Mouse (Mus musculus): Measurements from ENCODE around the gene Spata13. TPM values are rescaled to one million over a fixed set of nuclear protein-coding genes. Genes with fewer than 3 reads are reported as not detected.

The Spata13 gene
- polyA plus RNA-seq, 1 experiment from 2014 or later: 19.9 TPM

DNA sequence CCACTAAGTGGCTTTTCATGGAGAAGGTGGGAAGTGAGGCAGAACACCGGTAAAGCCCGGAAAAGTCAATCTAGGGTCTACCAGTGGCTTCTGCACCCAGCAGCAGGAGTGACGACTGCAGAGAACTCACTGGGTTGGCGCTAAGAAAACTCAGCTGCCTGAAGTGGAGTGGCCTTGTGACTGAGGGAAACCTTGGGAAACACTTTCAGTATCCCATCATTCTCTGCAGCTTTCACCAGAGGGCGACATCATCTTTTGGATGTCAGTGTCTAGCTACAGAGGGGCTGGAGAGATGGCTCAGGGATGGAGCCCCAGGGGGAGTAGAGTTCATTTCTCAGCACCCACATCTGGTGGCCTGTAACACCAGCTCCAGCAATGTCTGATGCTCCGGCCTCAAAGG, 135.5 kb downstream of the Spata13 start:
- H3K9me3 ChIP-seq (ENCODE audit: control insufficient read depth, low read length): no peaks in the 10 kb centered on the region
- 49% methylated on average over 6 of the region's 6 CpGs for WGBS
- H3K4me2 ChIP-seq (ENCODE audit: low read depth, low read length): no peak overlapping the region
- H3K36me3 ChIP-seq (ENCODE audit: control insufficient read depth, insufficient read depth, low read length): no peaks in the 10 kb centered on the region
- H3K9ac ChIP-seq (ENCODE audit: low read depth, low read length): no peak overlapping the region
- H3K4me1 ChIP-seq (ENCODE audit: control insufficient read depth, insufficient read depth, low read length): no peaks in the 10 kb centered on the region
- H3K27ac ChIP-seq (ENCODE audit: low read length): no peak overlapping the region
- no peak for ATAC-seq
- H3K27me3 ChIP-seq (replicated peaks; ENCODE audit: control insufficient read depth, insufficient read depth, low read length): no peaks in the 10 kb centered on the region
- H3K4me3 ChIP-seq (ENCODE audit: low read length): no peak overlapping the region

DNA sequence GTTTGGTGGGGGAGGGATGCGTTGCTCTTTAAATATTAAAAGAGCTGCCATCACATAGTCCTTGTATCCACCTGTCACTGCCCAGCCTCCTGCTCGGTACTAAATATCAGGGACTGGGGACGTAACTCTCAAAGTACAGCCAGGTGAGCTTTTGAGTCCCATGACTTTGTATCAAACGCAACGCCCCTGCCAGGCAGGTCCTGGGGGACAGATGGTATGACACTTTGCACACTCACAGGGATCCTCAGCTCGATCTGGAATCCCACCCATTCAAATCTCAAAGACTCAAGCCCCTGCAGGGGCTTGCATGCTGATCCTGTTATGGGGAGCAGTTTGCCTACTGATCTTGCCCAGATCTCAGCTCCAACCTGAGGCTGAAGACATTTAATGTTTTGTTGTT, 136.8 kb downstream of the Spata13 start:
- Histone ChIP-seq H3K4me2 (ENCODE audit: low read depth, low read length) (no peak overlapping the region), H3K9me3 (ENCODE audit: control insufficient read depth, low read length) (no peaks in the 10 kb centered on the region), H3K36me3 (ENCODE audit: control insufficient read depth, insufficient read depth, low read length) (no peaks in the 10 kb centered on the region), H3K27me3 (replicated peaks; ENCODE audit: control insufficient read depth, insufficient read depth, low read length) (no peaks in the 10 kb centered on the region), H3K27ac (ENCODE audit: low read length) (no peak overlapping the region), H3K4me1 (ENCODE audit: control insufficient read depth, insufficient read depth, low read length) (no peaks in the 10 kb centered on the region), H3K9ac (ENCODE audit: low read depth, low read length) (no peak overlapping the region), H3K4me3 (ENCODE audit: low read length) (no peak overlapping the region)
- ATAC-seq: no peak
- WGBS: 71% methylated on average over 6 of the region's 6 CpGs

DNA sequence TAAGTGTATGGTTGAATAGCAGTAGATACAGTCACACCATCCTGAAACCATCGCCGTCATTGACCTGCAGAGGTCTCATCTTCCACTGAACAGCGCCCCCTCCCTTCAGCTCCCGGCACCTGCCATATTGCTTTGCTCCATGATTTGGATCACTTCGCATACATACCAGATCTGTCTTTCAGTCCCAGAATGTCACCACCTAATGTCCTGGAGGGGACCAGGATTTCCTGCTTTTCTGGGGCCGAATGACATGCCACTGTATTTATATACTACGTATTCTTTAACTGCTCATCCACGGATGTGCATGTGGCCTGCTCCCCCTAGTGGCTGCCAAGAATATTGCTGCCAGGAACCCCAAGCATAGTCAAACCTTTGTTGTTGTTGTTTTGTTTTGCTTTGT, 137.3 kb downstream of the Spata13 start:
- Histone ChIP-seq H3K36me3 (ENCODE audit: control insufficient read depth, insufficient read depth, low read length) (no peaks in the 10 kb centered on the region), H3K9me3 (ENCODE audit: control insufficient read depth, low read length) (no peaks in the 10 kb centered on the region), H3K27me3 (replicated peaks; ENCODE audit: control insufficient read depth, insufficient read depth, low read length) (no peaks in the 10 kb centered on the region), H3K9ac (ENCODE audit: low read depth, low read length) (no peak overlapping the region), H3K4me2 (ENCODE audit: low read depth, low read length) (peak overlapping the region; percentile 51), H3K4me3 (ENCODE audit: low read length) (peak overlapping the region; percentile 34), H3K27ac (ENCODE audit: low read length) (no peak overlapping the region), H3K4me1 (ENCODE audit: control insufficient read depth, insufficient read depth, low read length) (no peaks in the 10 kb centered on the region)
- WGBS: 5% methylated on average over 8 of the region's 8 CpGs
- ATAC-seq: peak; percentile 40; the same call in 1 of the 2 replicates

DNA sequence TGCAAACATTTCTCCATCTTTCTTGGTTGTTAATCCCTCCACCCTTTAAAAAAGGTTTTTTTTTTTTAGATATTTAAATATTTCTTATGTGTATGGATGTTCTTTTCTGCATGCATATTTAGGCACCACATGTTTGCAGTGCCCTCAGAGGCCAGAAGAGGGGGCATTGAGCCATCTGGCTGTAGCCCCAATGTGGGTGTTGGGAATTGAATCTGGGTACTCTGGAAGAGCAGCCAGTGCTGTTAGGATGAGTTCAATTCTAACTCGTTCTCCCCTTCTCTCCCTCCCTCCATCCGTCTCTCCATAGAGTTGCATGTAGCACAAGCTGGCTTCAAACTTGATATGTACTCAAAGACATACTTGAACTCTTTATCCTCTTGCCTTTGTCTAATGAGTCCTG, 139.7 kb downstream of the Spata13 start:
- Histone ChIP-seq H3K4me2 (ENCODE audit: low read depth, low read length) (no peak overlapping the region), H3K27ac (ENCODE audit: low read length) (no peak overlapping the region), H3K9me3 (ENCODE audit: control insufficient read depth, low read length) (no peaks in the 10 kb centered on the region), H3K36me3 (ENCODE audit: control insufficient read depth, insufficient read depth, low read length) (no peaks in the 10 kb centered on the region), H3K27me3 (replicated peaks; ENCODE audit: control insufficient read depth, insufficient read depth, low read length) (no peaks in the 10 kb centered on the region), H3K4me1 (ENCODE audit: control insufficient read depth, insufficient read depth, low read length) (no peaks in the 10 kb centered on the region), H3K9ac (ENCODE audit: low read depth, low read length) (no peak overlapping the region), H3K4me3 (ENCODE audit: low read length) (no peak overlapping the region)
- 82% methylated on average over 2 of the region's 2 CpGs for WGBS
- ATAC-seq: no peak

DNA sequence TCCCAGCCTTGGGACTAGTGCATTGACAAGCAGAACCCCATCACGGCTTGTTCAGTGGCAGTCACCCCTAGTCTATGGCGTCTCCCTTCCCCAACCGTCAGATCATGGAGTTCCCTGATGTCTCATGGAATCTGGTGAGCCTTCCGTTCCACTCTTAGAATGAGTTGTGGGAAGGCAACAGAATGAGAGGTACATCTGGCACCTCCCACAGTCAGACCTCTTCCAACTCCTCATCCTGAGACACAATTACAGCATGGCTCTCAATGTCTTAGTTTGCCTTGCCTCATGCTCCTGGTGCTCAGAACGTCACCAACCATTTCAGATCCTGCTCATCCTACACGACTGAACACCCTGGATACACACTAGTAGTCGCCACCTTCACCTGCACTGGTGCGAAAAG, 142.7 kb downstream of the Spata13 start:
- Histone ChIP-seq H3K4me3 (ENCODE audit: low read length) (no peak overlapping the region), H3K27ac (ENCODE audit: low read length) (no peak overlapping the region), H3K4me1 (ENCODE audit: control insufficient read depth, insufficient read depth, low read length) (no peaks in the 10 kb centered on the region), H3K9me3 (ENCODE audit: control insufficient read depth, low read length) (no peaks in the 10 kb centered on the region), H3K9ac (ENCODE audit: low read depth, low read length) (no peak overlapping the region), H3K36me3 (ENCODE audit: control insufficient read depth, insufficient read depth, low read length) (no peaks in the 10 kb centered on the region), H3K4me2 (ENCODE audit: low read depth, low read length) (no peak overlapping the region), H3K27me3 (replicated peaks; ENCODE audit: control insufficient read depth, insufficient read depth, low read length) (no peaks in the 10 kb centered on the region)
- 87% methylated on average over 8 of the region's 8 CpGs for WGBS
- no peak for ATAC-seq

DNA sequence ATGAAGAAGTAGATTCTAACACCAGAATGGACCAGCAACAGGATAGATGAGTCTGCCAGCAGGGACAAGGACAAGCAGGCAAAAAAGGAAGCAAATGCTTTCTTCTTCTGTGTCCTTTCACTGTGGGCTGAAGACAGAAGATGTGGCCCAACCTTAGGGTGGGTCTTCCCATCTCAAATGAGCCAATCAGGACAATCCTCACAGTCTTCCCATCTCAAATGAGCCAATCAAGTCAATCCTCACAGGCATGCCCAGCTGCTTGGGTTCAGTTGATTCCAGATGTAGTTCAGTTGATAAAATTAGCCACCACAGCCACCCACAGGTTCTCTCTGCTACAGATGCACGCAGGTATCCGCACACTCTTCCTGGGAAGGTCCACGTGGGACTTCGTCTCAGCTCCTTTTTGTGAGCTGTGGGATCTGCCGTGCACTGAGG, 143.7 kb downstream of the Spata13 start:
- no peak overlapping the region for H3K9ac ChIP-seq (ENCODE audit: low read depth, low read length)
- H3K4me1 ChIP-seq (ENCODE audit: control insufficient read depth, insufficient read depth, low read length): no peaks in the 10 kb centered on the region
- H3K9me3 ChIP-seq (ENCODE audit: control insufficient read depth, low read length): no peaks in the 10 kb centered on the region
- H3K4me2 ChIP-seq (ENCODE audit: low read depth, low read length): no peak overlapping the region
- ATAC-seq: no peak
- WGBS: 81% methylated on average over 5 of the region's 5 CpGs
- H3K36me3 ChIP-seq (ENCODE audit: control insufficient read depth, insufficient read depth, low read length): no peaks in the 10 kb centered on the region
- no peak overlapping the region for H3K27ac ChIP-seq (ENCODE audit: low read length)
- no peaks in the 10 kb centered on the region for H3K27me3 ChIP-seq (replicated peaks; ENCODE audit: control insufficient read depth, insufficient read depth, low read length)
- H3K4me3 ChIP-seq (ENCODE audit: low read length): no peak overlapping the region

DNA sequence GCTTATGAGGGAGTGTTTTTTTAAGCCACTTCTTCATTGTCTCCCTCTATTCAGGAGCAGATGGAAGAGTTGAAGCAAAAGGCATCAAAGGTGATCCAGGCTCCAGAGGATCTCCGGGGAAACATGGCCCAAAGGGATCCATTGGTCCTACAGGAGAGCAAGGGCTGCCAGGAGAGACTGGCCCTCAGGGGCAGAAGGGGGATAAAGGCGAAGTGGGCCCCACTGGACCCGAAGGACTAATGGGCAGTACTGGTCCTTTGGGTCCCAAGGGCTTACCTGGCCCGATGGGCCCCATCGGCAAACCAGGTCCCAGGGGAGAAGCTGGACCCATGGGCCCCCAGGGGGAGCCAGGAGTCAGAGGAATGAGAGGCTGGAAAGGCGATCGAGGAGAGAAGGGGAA, 145.4 kb downstream of the Spata13 start:
- ATAC-seq: no peak
- H3K9ac ChIP-seq (ENCODE audit: low read depth, low read length): no peak overlapping the region
- H3K4me3 ChIP-seq (ENCODE audit: low read length): no peak overlapping the region
- no peaks in the 10 kb centered on the region for H3K27me3 ChIP-seq (replicated peaks; ENCODE audit: control insufficient read depth, insufficient read depth, low read length)
- H3K27ac ChIP-seq (ENCODE audit: low read length): no peak overlapping the region
- 88% methylated on average over 7 of the region's 7 CpGs for WGBS
- H3K4me2 ChIP-seq (ENCODE audit: low read depth, low read length): no peak overlapping the region
- H3K9me3 ChIP-seq (ENCODE audit: control insufficient read depth, low read length): no peaks in the 10 kb centered on the region
- no peaks in the 10 kb centered on the region for H3K4me1 ChIP-seq (ENCODE audit: control insufficient read depth, insufficient read depth, low read length)
- no peaks in the 10 kb centered on the region for H3K36me3 ChIP-seq (ENCODE audit: control insufficient read depth, insufficient read depth, low read length)

DNA sequence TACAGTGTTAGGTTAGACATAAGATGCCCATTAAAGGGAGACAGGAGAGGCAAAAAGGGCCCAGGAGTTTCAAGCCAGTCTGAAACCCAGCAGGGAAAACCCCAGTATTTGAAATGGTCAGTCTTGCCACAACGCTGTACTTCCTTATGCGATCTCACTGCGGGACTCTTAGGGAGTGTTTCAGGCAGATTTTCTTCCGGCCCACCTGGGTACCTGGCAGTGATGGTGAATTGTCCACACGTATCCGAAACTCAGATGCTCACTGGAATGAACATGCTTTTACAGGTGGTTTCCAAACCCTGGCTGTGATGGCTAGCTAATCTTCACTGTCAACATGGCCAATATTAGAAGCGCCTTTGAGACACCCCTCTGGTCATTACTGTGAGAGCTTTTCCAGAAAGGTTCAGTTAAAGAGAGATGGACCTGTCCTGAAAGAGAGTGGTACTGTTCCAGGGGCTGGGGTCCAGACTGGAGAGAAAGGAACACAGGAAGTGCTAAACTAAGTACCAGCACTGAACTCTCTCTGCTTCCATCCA, 148.4 kb downstream of the Spata13 start:
- WGBS: 40% methylated on average over 7 of the region's 7 CpGs
- H3K27ac ChIP-seq (ENCODE audit: low read length): no peak overlapping the region

DNA sequence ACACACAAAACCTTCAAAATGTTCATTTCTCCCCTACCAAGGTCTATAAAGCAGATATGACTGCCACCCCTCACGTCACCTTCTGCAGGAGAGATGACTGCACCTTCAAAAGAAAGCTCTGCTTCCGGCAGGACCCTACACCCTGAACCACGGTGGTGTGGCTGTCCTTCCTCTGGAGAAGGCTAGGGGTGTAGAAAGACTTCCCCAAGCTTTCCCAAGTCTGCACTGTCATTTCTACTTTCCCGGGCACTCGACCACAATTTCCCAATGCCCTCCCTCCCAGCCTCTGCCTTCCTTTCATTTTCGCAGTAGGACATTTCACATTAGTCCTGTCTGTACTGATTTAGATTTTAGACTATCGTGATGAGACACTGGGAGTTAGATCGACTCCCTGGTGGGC, 149.4 kb downstream of the Spata13 start:
- no peak overlapping the region for H3K27ac ChIP-seq (ENCODE audit: low read length)
- H3K9ac ChIP-seq (ENCODE audit: low read depth, low read length): no peak overlapping the region
- 46% methylated on average over 8 of the region's 8 CpGs for WGBS
- no peaks in the 10 kb centered on the region for H3K4me1 ChIP-seq (ENCODE audit: control insufficient read depth, insufficient read depth, low read length)
- H3K27me3 ChIP-seq (replicated peaks; ENCODE audit: control insufficient read depth, insufficient read depth, low read length): no peaks in the 10 kb centered on the region
- H3K9me3 ChIP-seq (ENCODE audit: control insufficient read depth, low read length): no peaks in the 10 kb centered on the region
- H3K4me2 ChIP-seq (ENCODE audit: low read depth, low read length): no peak overlapping the region
- no peak for ATAC-seq
- H3K36me3 ChIP-seq (ENCODE audit: control insufficient read depth, insufficient read depth, low read length): no peaks in the 10 kb centered on the region
- H3K4me3 ChIP-seq (ENCODE audit: low read length): no peak overlapping the region

More for the DNA sequence above, 148.4 kb downstream of the Spata13 start:
- H3K4me3 ChIP-seq (ENCODE audit: low read length): no peak overlapping the region
- no peak overlapping the region for H3K9ac ChIP-seq (ENCODE audit: low read depth, low read length)
- ATAC-seq: no peak
- H3K4me2 ChIP-seq (ENCODE audit: low read depth, low read length): no peak overlapping the region
- no peaks in the 10 kb centered on the region for H3K36me3 ChIP-seq (ENCODE audit: control insufficient read depth, insufficient read depth, low read length)
- H3K27me3 ChIP-seq (replicated peaks; ENCODE audit: control insufficient read depth, insufficient read depth, low read length): no peaks in the 10 kb centered on the region
- no peaks in the 10 kb centered on the region for H3K4me1 ChIP-seq (ENCODE audit: control insufficient read depth, insufficient read depth, low read length)
- H3K9me3 ChIP-seq (ENCODE audit: control insufficient read depth, low read length): no peaks in the 10 kb centered on the region

All from intestine, embryonic 16.5 days (tissue).